Mouse (Mus musculus): ENCODE data around the gene Gm9602. TPM values are rescaled to one million over a fixed set of nuclear protein-coding genes. Genes with fewer than 3 reads are reported as not detected.
"Not testable (repeated sequence)": the region's sequence is repeated elsewhere in the genome, so short reads cannot be mapped to it uniquely, and the experiment has no call there.

Gm9602 gene
- total RNA-seq (2012; rRNA removed) = not detected in 2 replicates
- polyA plus RNA-seq (2012; ENCODE audit: insufficient read depth in 1 of 2, insufficient read length in 2 of 2, low read depth in 1 of 2, low replicate concordance in 2 of 2, missing spikeins in 1 of 2) = not detected

DNA sequence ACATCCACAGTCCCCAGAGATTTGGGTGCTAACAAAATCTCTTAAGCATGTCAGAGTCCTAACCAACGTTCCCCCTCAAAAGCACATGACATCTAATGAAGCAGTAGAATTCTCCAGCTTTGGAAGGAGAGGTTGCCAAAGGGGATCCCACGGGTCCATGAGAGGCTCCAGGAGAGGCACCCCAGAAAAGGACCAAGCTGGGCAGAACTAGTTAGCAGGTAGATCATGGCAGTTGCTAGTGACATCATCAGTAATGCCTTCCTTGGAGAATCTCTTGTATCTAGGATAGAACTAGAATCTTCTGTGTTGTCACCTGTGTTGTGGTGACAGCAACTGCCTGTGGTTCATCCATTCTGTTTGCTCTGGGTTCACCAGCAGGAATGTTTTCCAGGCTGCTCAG, at the start of gene Gm9602:
Gm9602 (plus strand) TSS at position 301 of the 400 bp plus-strand sequence.
- not testable (repeated sequence) for H3K27ac ChIP-seq (ENCODE audit: control insufficient read depth, low read depth, low read length); DNase-seq (ENCODE audit: low read depth, low spot score); H3K9ac ChIP-seq (ENCODE audit: control insufficient read depth, low read depth, low read length, poor library complexity, severe bottlenecking); H3K4me1 ChIP-seq (ENCODE audit: control insufficient read depth in 1 of 2, insufficient read depth in 2 of 2, low read length in 2 of 2); H3K9me3 ChIP-seq (replicated peaks; ENCODE audit: insufficient read depth, low read length); H3K79me2 ChIP-seq (ENCODE audit: control insufficient read depth, insufficient read depth, low read length, poor library complexity); H3K36me3 ChIP-seq (ENCODE audit: control insufficient read depth in 1 of 2, insufficient read depth in 2 of 2, low read length in 2 of 2); H3K4me3 ChIP-seq (ENCODE audit: control insufficient read depth in 1 of 2, insufficient read depth in 1 of 2, low read depth in 2 of 2, low read length in 2 of 2); H3K27me3 ChIP-seq (ENCODE audit: control insufficient read depth in 1 of 2, insufficient read depth in 2 of 2, low read length in 2 of 2)

DNA sequence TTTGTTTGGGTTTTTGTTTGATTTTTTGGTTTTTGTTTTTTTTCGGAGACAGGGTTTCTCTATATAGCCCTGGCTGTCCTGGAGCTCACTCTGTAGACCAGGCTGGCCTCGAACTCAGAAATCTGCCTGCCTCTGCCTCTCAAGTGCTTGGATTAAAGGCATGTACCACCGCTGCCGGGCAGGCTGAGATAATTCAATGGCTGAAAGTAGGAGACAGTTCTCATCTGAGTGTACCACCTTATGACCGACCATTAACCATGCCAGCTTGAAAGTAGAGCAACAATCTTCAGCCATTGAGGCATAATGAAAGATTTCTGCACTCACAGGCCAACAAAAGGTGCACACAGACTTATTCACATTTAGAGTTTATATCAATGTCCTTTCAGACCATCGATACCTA, 30.3 kb downstream of the Gm9602 start:
- H3K9ac ChIP-seq (ENCODE audit: control insufficient read depth, low read depth, low read length, poor library complexity, severe bottlenecking); H3K27me3 ChIP-seq (ENCODE audit: control insufficient read depth in 1 of 2, insufficient read depth in 2 of 2, low read length in 2 of 2); H3K9me3 ChIP-seq (replicated peaks; ENCODE audit: insufficient read depth, low read length); H3K4me3 ChIP-seq (ENCODE audit: control insufficient read depth in 1 of 2, insufficient read depth in 1 of 2, low read depth in 2 of 2, low read length in 2 of 2); H3K79me2 ChIP-seq (ENCODE audit: control insufficient read depth, insufficient read depth, low read length, poor library complexity); DNase-seq (ENCODE audit: low read depth, low spot score); H3K27ac ChIP-seq (ENCODE audit: control insufficient read depth, low read depth, low read length); H3K4me1 ChIP-seq (ENCODE audit: control insufficient read depth in 1 of 2, insufficient read depth in 2 of 2, low read length in 2 of 2); H3K36me3 ChIP-seq (ENCODE audit: control insufficient read depth in 1 of 2, insufficient read depth in 2 of 2, low read length in 2 of 2): not testable (repeated sequence)

DNA sequence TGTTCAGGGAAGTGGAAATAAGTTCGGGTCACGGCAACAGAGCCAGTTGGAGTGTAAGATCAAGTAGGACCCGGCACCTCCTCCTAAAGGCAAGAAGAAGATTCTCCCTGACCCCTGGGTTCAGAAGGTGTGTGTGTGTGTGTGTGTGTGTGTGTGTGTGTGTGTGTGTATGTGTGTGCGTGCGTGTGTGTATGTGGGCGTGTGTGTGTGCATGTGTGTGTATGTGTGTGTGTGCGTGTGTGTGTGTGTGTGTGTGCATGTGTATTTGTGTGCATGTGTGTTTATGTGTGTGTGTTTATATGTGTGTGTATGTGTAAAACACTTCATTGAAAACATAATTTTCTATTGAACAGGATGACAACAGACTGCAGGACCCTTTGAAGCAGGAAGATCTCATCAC, 45.8 kb downstream of the Gm9602 start:
- not testable (repeated sequence) for H3K4me3 ChIP-seq (ENCODE audit: control insufficient read depth in 1 of 2, insufficient read depth in 1 of 2, low read depth in 2 of 2, low read length in 2 of 2); H3K36me3 ChIP-seq (ENCODE audit: control insufficient read depth in 1 of 2, insufficient read depth in 2 of 2, low read length in 2 of 2); H3K9ac ChIP-seq (ENCODE audit: control insufficient read depth, low read depth, low read length, poor library complexity, severe bottlenecking); H3K4me1 ChIP-seq (ENCODE audit: control insufficient read depth in 1 of 2, insufficient read depth in 2 of 2, low read length in 2 of 2); H3K79me2 ChIP-seq (ENCODE audit: control insufficient read depth, insufficient read depth, low read length, poor library complexity); H3K27me3 ChIP-seq (ENCODE audit: control insufficient read depth in 1 of 2, insufficient read depth in 2 of 2, low read length in 2 of 2); DNase-seq (ENCODE audit: low read depth, low spot score); H3K9me3 ChIP-seq (replicated peaks; ENCODE audit: insufficient read depth, low read length); H3K27ac ChIP-seq (ENCODE audit: control insufficient read depth, low read depth, low read length)

Other genes with a start within 250 kb of the Gm9602 start
- gene Gm3047, start 220.9 kb upstream of the Gm9602 start, total RNA-seq (2012; rRNA removed) = not detected in 2 replicates
- gene Gm3047, start 220.9 kb upstream of the Gm9602 start, polyA plus RNA-seq (2012; ENCODE audit: insufficient read depth in 1 of 2, insufficient read length in 2 of 2, low read depth in 1 of 2, low replicate concordance in 2 of 2, missing spikeins in 1 of 2) = not detected
- not detected in 2 replicates for gene Gm8159, start 144.0 kb upstream of the Gm9602 start, total RNA-seq (2012; rRNA removed)
- gene Gm8159, start 144.0 kb upstream of the Gm9602 start, polyA plus RNA-seq (2012; ENCODE audit: insufficient read depth in 1 of 2, insufficient read length in 2 of 2, low read depth in 1 of 2, low replicate concordance in 2 of 2, missing spikeins in 1 of 2) = not detected
- gene Gm3239, start 112.1 kb upstream of the Gm9602 start, total RNA-seq (2012; rRNA removed) = not detected in 2 replicates
- not detected for gene Gm3239, start 112.1 kb upstream of the Gm9602 start, polyA plus RNA-seq (2012; ENCODE audit: insufficient read depth in 1 of 2, insufficient read length in 2 of 2, low read depth in 1 of 2, low replicate concordance in 2 of 2, missing spikeins in 1 of 2)
- not detected in 2 replicates for gene Gm7876, start 67.1 kb upstream of the Gm9602 start, total RNA-seq (2012; rRNA removed)
- not detected for gene Gm7876, start 67.1 kb upstream of the Gm9602 start, polyA plus RNA-seq (2012; ENCODE audit: insufficient read depth in 1 of 2, insufficient read length in 2 of 2, low read depth in 1 of 2, low replicate concordance in 2 of 2, missing spikeins in 1 of 2)
- not detected in 2 replicates for gene Gm3252, start 49.6 kb upstream of the Gm9602 start, total RNA-seq (2012; rRNA removed)
- gene Gm3252, start 49.6 kb upstream of the Gm9602 start, polyA plus RNA-seq (2012; ENCODE audit: insufficient read depth in 1 of 2, insufficient read length in 2 of 2, low read depth in 1 of 2, low replicate concordance in 2 of 2, missing spikeins in 1 of 2) = not detected
- gene Gm3269, start 61.8 kb downstream of the Gm9602 start, total RNA-seq (2012; rRNA removed) = not detected in 2 replicates
- not detected for gene Gm3269, start 61.8 kb downstream of the Gm9602 start, polyA plus RNA-seq (2012; ENCODE audit: insufficient read depth in 1 of 2, insufficient read length in 2 of 2, low read depth in 1 of 2, low replicate concordance in 2 of 2, missing spikeins in 1 of 2)
- gene Gm3264, start 79.2 kb downstream of the Gm9602 start, total RNA-seq (2012; rRNA removed) = not detected in 2 replicates
- gene Gm3264, start 79.2 kb downstream of the Gm9602 start, polyA plus RNA-seq (2012; ENCODE audit: insufficient read depth in 1 of 2, insufficient read length in 2 of 2, low read depth in 1 of 2, low replicate concordance in 2 of 2, missing spikeins in 1 of 2) = not detected
- gene Gm3278, start 116.1 kb downstream of the Gm9602 start, total RNA-seq (2012; rRNA removed) = not detected in 2 replicates
- not detected for gene Gm3278, start 116.1 kb downstream of the Gm9602 start, polyA plus RNA-seq (2012; ENCODE audit: insufficient read depth in 1 of 2, insufficient read length in 2 of 2, low read depth in 1 of 2, low replicate concordance in 2 of 2, missing spikeins in 1 of 2)
- gene Gm8297, start 207.6 kb downstream of the Gm9602 start, total RNA-seq (2012; rRNA removed) = not detected in 2 replicates
- gene Gm8297, start 207.6 kb downstream of the Gm9602 start, polyA plus RNA-seq (2012; ENCODE audit: insufficient read depth in 1 of 2, insufficient read length in 2 of 2, low read depth in 1 of 2, low replicate concordance in 2 of 2, missing spikeins in 1 of 2) = not detected
- gene Gm3298, start 239.6 kb downstream of the Gm9602 start, total RNA-seq (2012; rRNA removed) = not detected in 2 replicates
- gene Gm3298, start 239.6 kb downstream of the Gm9602 start, polyA plus RNA-seq (2012; ENCODE audit: insufficient read depth in 1 of 2, insufficient read length in 2 of 2, low read depth in 1 of 2, low replicate concordance in 2 of 2, missing spikeins in 1 of 2) = not detected

Measured in MEL (cell line).